Mouse (Mus musculus) heart, embryonic 16.5 days (tissue): Measurements from ENCODE around the gene Klc1. TPM values are rescaled to one million over a fixed set of nuclear protein-coding genes. Genes with fewer than 3 reads are reported as not detected.

ENCODE experiments used
- ATAC-seq: fragments of 200-750 bp; cut with Nextera tagmentation; replicated peaks from 2 replicates; pipeline ENCODE4 v1.8.0; 2017; ENCODE audit warnings: moderate number of reproducible peaks; ENCODE audit not compliant: insufficient read depth, low FRiP score; ENCODE audit errors: extremely low read depth
- H3K27ac ChIP-seq: fragments of 300-500 bp; sonication (generic); 2 replicates; pipeline ENCODE4 v1.5.1; 2014; ENCODE audit warnings: mild to moderate bottlenecking, low read length, control low read depth, moderate library complexity
- H3K27me3 ChIP-seq: fragments of 300-500 bp; sonication (generic); 2 replicates; pipeline ENCODE4 v1.6.1; 2014; ENCODE audit warnings: low read length, mixed read lengths; ENCODE audit not compliant: control insufficient read depth, insufficient read depth
- H3K36me3 ChIP-seq: fragments of 300-500 bp; sonication (generic); 2 replicates; pipeline ENCODE4 v1.6.1; 2014; ENCODE audit not compliant: control insufficient read depth, insufficient read depth
- H3K4me1 ChIP-seq: fragments of 300-500 bp; sonication (generic); 2 replicates; pipeline ENCODE4 v1.6.1; 2014; ENCODE audit warnings: low read length, mixed read lengths; ENCODE audit not compliant: control insufficient read depth, insufficient read depth
- H3K4me2 ChIP-seq: fragments of 300-500 bp; sonication (generic); 2 replicates; pipeline ENCODE4 v1.6.1; 2014; ENCODE audit warnings: low read depth, mild to moderate bottlenecking, control low read depth, low read length
- H3K4me3 ChIP-seq: fragments of 300-500 bp; sonication (generic); 2 replicates; pipeline ENCODE4 v1.5.1; 2014; ENCODE audit warnings: mild to moderate bottlenecking, control low read depth, low read length
- H3K9ac ChIP-seq: fragments of 300-500 bp; sonication (generic); 2 replicates; pipeline ENCODE4 v1.6.1; 2014; ENCODE audit warnings: low read length, control low read depth
- H3K9me3 ChIP-seq: fragments of 300-500 bp; sonication (generic); replicated peaks from 2 replicates; pipeline ENCODE4 v1.6.1; 2016; ENCODE audit warnings: low read length; ENCODE audit not compliant: control insufficient read depth
- WGBS: fragments of 180-500 bp; shearing (Covaris S2); extraction: QIAGEN DNeasy Blood & Tissue Kit; methylation state at CpG from one replicate; pipeline ENCODE4 v1.1.7; 2014; 5-methylcytosine and 5-hydroxymethylcytosine counted together
- polyA plus RNA-seq: library from polyadenylated mRNA; unstranded; fragments of >200 nt; fragmentation: Nextera tagmentation; extraction: Ambion mirVana; gene quantifications from 2 replicates; pipeline ENCODE4 v1.2.1, GENCODE M21; 2015

Gene Klc1
- polyA plus RNA-seq, 1 experiment from 2014 or later: 134 TPM

- no peak overlapping the region for H3K4me3 ChIP-seq
- H3K4me1 ChIP-seq: peaks cover 7% of the 10 kb centered on the region
- no peak for ATAC-seq
- WGBS: 45% methylated on average over 9 of the region's 9 CpGs
- H3K27ac ChIP-seq: no peak overlapping the region
- no peaks in the 10 kb centered on the region for H3K9me3 ChIP-seq
- no peaks in the 10 kb centered on the region for H3K27me3 ChIP-seq
- no peak overlapping the region for H3K4me2 ChIP-seq
- H3K9ac ChIP-seq: no peak overlapping the region
- H3K36me3 ChIP-seq: no peaks in the 10 kb centered on the region
These were observed 21.3 kb upstream of the Klc1 start for GRCm38 (mm10) chr12:111737370-111737769.

GRCm38 (mm10) chr12:111738754-111739153 lies 19.9 kb upstream of the Klc1 start:
- WGBS: 14% methylated on average over 3 of the region's 3 CpGs
- ATAC-seq: no peak
- H3K27me3 ChIP-seq: no peaks in the 10 kb centered on the region
- no peak overlapping the region for H3K9ac ChIP-seq
- H3K27ac ChIP-seq: no peak overlapping the region
- no peak overlapping the region for H3K4me2 ChIP-seq
- no peaks in the 10 kb centered on the region for H3K36me3 ChIP-seq
- peaks cover 4% of the 10 kb centered on the region for H3K4me1 ChIP-seq
- H3K4me3 ChIP-seq: no peak overlapping the region
- no peaks in the 10 kb centered on the region for H3K9me3 ChIP-seq

GRCm38 (mm10) chr12:111741338-111741737 lies 17.3 kb upstream of the Klc1 start:
- no peak overlapping the region for H3K4me2 ChIP-seq
- no peaks in the 10 kb centered on the region for H3K36me3 ChIP-seq
- no peak for ATAC-seq
- no peak overlapping the region for H3K27ac ChIP-seq
- H3K4me3 ChIP-seq: no peak overlapping the region
- 63% methylated on average over 8 of the region's 8 CpGs for WGBS
- H3K27me3 ChIP-seq: no peaks in the 10 kb centered on the region
- peaks cover 23% of the 10 kb centered on the region for H3K4me1 ChIP-seq
- H3K9ac ChIP-seq: no peak overlapping the region
- no peaks in the 10 kb centered on the region for H3K9me3 ChIP-seq

GRCm38 (mm10) chr12:111743419-111743818 lies 15.2 kb upstream of the Klc1 start:
- H3K27ac ChIP-seq: peak overlapping the region; percentile 52; the same call in 1 of the 2 replicates
- WGBS: 61% methylated on average over 2 of the region's 2 CpGs
- ATAC-seq: no peak
- peaks cover 30% of the 10 kb centered on the region for H3K4me1 ChIP-seq
- no peaks in the 10 kb centered on the region for H3K36me3 ChIP-seq
- H3K27me3 ChIP-seq: no peaks in the 10 kb centered on the region
- no peak overlapping the region for H3K4me2 ChIP-seq
- no peaks in the 10 kb centered on the region for H3K9me3 ChIP-seq
- no peak overlapping the region for H3K4me3 ChIP-seq
- H3K9ac ChIP-seq: no peak overlapping the region

GRCm38 (mm10) chr12:111743981-111744423 lies 14.6 kb upstream of the Klc1 start:
- Histone ChIP-seq H3K4me2 (no peak overlapping the region), H3K27ac (no peak overlapping the region)
- 70% methylated on average over 11 of the region's 11 CpGs for WGBS

GRCm38 (mm10) chr12:111745274-111745673 lies 13.4 kb upstream of the Klc1 start:
- H3K4me2 ChIP-seq: no peak overlapping the region
- no peaks in the 10 kb centered on the region for H3K36me3 ChIP-seq
- H3K4me3 ChIP-seq: no peak overlapping the region
- ATAC-seq: no peak
- no peak overlapping the region for H3K9ac ChIP-seq
- H3K27me3 ChIP-seq: no peaks in the 10 kb centered on the region
- peak overlapping the region; percentile 83 for H3K27ac ChIP-seq
- WGBS: 74% methylated on average over 6 of the region's 6 CpGs
- H3K4me1 ChIP-seq: peaks cover 32% of the 10 kb centered on the region
- no peaks in the 10 kb centered on the region for H3K9me3 ChIP-seq

More at GRCm38 (mm10) chr12:111743981-111744423, 14.6 kb upstream of the Klc1 start:
- no peak overlapping the region for H3K4me3 ChIP-seq
- peaks cover 30% of the 10 kb centered on the region for H3K4me1 ChIP-seq
- no peaks in the 10 kb centered on the region for H3K36me3 ChIP-seq
- H3K9ac ChIP-seq: no peak overlapping the region
- no peaks in the 10 kb centered on the region for H3K9me3 ChIP-seq
- H3K27me3 ChIP-seq: no peaks in the 10 kb centered on the region
- no peak for ATAC-seq

- Histone ChIP-seq H3K36me3 (no peaks in the 10 kb centered on the region), H3K27me3 (no peaks in the 10 kb centered on the region), H3K4me3 (no peak overlapping the region), H3K4me1 (peaks cover 37% of the 10 kb centered on the region), H3K27ac (peak overlapping the region; percentile 83), H3K9me3 (no peaks in the 10 kb centered on the region), H3K4me2 (peak overlapping the region; percentile 19), H3K9ac (peak overlapping the region; percentile 18; the same call in 1 of the 2 replicates)
- 25% methylated on average over 5 of the region's 5 CpGs for WGBS
- ATAC-seq: peak; percentile 90
These were observed 12.6 kb upstream of the Klc1 start for GRCm38 (mm10) chr12:111746091-111746490.

GRCm38 (mm10) chr12:111747421-111747820 lies 11.2 kb upstream of the Klc1 start:
- no peak overlapping the region for H3K27ac ChIP-seq
- no peak for ATAC-seq
- no peak overlapping the region for H3K4me3 ChIP-seq
- 79% methylated on average over 7 of the region's 7 CpGs for WGBS
- no peak overlapping the region for H3K9ac ChIP-seq
- H3K27me3 ChIP-seq: no peaks in the 10 kb centered on the region
- H3K36me3 ChIP-seq: no peaks in the 10 kb centered on the region
- H3K4me2 ChIP-seq: no peak overlapping the region
- no peaks in the 10 kb centered on the region; the same call in 1 of the 2 replicates for H3K9me3 ChIP-seq
- H3K4me1 ChIP-seq: peaks cover 33% of the 10 kb centered on the region

- Histone ChIP-seq H3K27ac (no peak overlapping the region), H3K4me1 (peaks cover 20% of the 10 kb centered on the region), H3K9ac (no peak overlapping the region), H3K27me3 (no peaks in the 10 kb centered on the region), H3K9me3 (no peaks in the 10 kb centered on the region; the same call in 1 of the 2 replicates), H3K4me3 (no peak overlapping the region), H3K36me3 (no peaks in the 10 kb centered on the region), H3K4me2 (peak overlapping the region; percentile 43; the same call in 1 of the 2 replicates)
- WGBS: 83% methylated on average over 3 of the region's 3 CpGs
- ATAC-seq: no peak
These were observed 7.9 kb upstream of the Klc1 start for GRCm38 (mm10) chr12:111750739-111751138.
